Mouse (Mus musculus) gastrocnemius, postnatal 25 days (tissue): ENCODE results near the gene Tmem50a. TPM values are rescaled to one million over a fixed set of nuclear protein-coding genes. Genes with fewer than 3 reads are reported as not detected.

ENCODE experiments used
- DNase-seq: peaks from one replicate; pipeline ENCODE4 v3.0.0; 2022
- total RNA-seq, 2 experiments: library from RNA; stranded (reverse); gene quantifications; 1 replicate in 1 of 2; 2 replicates in 1 of 2; pipeline ENCODE4 v1.2.3; 2021

The Tmem50a gene
- total RNA-seq, 2 experiments from 2014 or later, result 25.7 to 32.2 TPM

GRCm38 (mm10) chr4:134851876-134852275, 62.9 kb downstream of the Tmem50a start:
- no peak for DNase-seq

DNA sequence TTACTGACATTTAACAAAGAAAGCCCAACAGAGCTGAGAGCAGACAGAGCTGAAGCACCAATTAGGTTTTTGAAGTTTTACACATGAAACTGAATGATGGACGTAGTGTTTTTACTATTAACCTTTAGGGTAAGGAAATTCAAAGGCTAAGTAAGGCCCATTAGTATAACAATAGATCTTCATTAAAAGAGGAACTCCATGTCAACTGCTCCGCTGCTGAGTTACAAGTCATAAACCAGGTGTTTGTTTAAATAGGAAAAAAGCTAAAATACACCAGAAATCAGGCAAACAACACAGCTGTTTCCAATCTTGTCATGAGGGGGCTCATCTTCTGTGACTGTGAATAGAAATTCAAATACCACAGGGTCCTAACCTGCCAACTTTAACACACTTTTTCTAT, 63.6 kb downstream of the Tmem50a start:
- DNase-seq, result no peak

- DNase-seq, result no peak
These were observed 64.3 kb downstream of the Tmem50a start for GRCm38 (mm10) chr4:134850551-134850950.

Other genes starting within 250 kb of the Tmem50a start
- 1 to 10 TPM; 4.1 to 5.1 TPM for gene Man1c1, start 210.7 kb downstream of the Tmem50a start, total RNA-seq
- 1 to 10 TPM; 3.2 to 5.0 TPM for gene Ldlrap1, start 147.0 kb downstream of the Tmem50a start, total RNA-seq
- 10 to 100 TPM; 10.6 to 15.4 TPM for gene Maco1, start 61.7 kb downstream of the Tmem50a start, total RNA-seq
- not detected for gene Rhd, start 50.5 kb downstream of the Tmem50a start, total RNA-seq
- 100 to 1,000 TPM; 155 to 161 TPM for gene Rsrp1, start 8.6 kb upstream of the Tmem50a start, total RNA-seq
- 10 to 100 TPM; 32.7 to 34.8 TPM for gene Syf2, start 15.9 kb upstream of the Tmem50a start, total RNA-seq
- under 1 TPM in 1 of 2 experiments, not detected in 1; 0.11 TPM for gene Runx3, start 205.6 kb upstream of the Tmem50a start, total RNA-seq